Mouse (Mus musculus): Measurements from ENCODE around the gene Atcay.

Atcay gene

DNA sequence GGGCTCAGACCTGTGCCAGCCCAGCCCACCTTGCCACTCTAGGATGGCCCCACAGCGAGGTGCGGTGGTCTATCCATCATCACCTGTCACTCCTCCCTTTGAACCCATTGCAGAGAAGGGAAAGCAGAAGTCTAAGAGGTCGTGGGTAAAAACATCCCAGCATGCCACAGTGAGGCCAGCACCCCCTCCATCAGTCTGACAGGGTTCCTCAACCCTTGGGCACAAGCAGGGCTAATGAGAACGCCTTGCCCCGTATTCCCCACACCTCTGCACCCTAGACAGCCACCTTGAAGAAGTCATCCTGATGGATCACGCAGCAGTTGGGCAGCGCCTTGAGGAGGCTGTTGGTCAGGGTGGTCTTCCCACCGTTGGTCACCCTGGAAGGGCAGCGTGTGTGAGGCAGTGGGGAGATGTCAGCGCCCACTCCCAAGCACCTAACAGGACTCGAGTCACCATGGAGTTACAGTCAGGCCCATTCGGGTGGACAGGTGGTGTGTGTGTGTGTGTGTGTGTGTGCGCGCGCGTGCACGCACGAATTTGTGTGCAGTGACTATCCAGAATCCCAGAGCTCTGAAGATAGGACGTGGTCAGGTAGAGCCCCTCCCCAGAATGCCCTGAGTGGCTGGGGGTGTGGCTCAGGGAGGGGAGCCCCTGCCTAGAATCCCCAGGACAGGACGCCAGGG lies 29.9 kb downstream of the Atcay start:
- in situ Hi-C loops (cut with MboI; ENCODE audit: low sequenced_read_pairs): no loop called here

DNA sequence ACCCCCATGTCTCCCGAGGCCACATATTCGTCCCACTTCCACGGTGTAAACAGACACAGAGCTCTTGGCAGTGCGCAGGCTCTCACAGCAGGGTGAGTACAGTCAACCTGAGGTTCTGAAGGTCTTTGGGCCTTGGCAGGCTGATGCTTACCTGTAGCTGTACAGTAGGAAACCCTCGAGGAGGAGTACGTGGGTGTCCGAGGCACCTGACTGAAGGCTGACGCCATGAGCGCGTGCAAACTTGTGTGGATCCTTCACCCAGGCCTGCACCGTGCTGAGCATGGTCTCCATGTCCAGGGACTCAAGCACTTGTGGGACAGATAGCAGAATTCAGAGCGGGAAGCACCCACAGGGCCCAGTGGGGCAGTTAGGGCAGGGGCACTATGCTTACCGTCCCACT lies 30.5 kb downstream of the Atcay start:
- in situ Hi-C loops (cut with MboI; ENCODE audit: low sequenced_read_pairs): no loop called here

- in situ Hi-C loops (cut with MboI; ENCODE audit: low sequenced_read_pairs): loop anchor here (10.0 kb wide), 1 partner anchor 146 kb away; the partner anchor contains the start of gene Gipc3
Observed at GRCm38 (mm10) chr10:81198990-81199389, 31.6 kb downstream of the Atcay start.

- in situ Hi-C loops (cut with MboI; ENCODE audit: low sequenced_read_pairs): loop anchor here (10.0 kb wide), 1 partner anchor 147 kb away; the partner anchor contains the start of gene Gipc3
Observed at GRCm38 (mm10) chr10:81198230-81198629, 32.4 kb downstream of the Atcay start.

DNA sequence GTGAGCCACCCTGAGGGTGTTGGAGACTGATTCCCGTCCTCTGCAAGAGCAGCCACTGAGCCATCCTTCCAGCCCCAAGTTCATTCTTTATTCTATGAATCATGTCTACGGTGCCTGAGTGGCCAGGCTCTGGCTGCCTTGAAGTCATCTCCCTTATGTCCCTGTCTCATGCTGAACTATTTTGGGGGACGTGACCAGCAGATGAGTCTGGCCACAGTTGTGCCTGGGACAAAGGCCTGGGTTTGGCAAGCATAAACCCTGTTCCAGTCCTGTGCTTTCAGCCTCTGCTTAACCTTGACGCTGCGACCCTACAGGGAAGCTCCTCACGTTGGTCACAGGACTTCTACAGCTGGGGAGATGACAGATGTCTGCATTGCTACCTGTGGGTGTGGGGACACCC lies 33.3 kb downstream of the Atcay start:
- in situ Hi-C loops (cut with MboI; ENCODE audit: low sequenced_read_pairs): loop anchor here (10.0 kb wide), 1 partner anchor 147 kb away; the partner anchor contains the start of gene Gipc3

- in situ Hi-C loops (cut with MboI; ENCODE audit: low sequenced_read_pairs): loop anchor here (10.0 kb wide), 1 partner anchor 148 kb away; the partner anchor contains the start of gene Gipc3
Observed at GRCm38 (mm10) chr10:81196470-81197065, 34.1 kb downstream of the Atcay start.

DNA sequence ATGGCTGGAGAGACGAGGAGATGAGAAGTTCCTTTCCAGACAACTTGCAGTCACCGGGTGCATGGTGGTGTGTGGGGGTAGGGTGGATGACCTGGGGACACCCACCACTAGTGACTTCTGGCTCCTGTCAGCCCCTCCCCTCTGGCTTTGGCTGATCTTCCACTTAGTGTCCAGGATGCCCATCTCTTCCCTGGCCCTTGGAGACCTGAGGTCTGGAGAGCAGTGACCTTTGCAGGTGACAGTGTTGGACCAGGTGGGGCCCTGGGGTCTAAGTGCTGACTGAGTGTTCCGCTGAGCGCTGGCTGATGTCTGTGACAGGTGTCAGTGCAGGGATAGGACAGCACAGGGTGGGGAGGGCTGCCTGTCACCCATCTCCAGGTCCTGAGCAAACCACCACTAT lies 35.3 kb downstream of the Atcay start:
- in situ Hi-C loops (cut with MboI; ENCODE audit: low sequenced_read_pairs): loop anchor here (10.0 kb wide), 1 partner anchor 150 kb away; the partner anchor contains the start of gene Gipc3

DNA sequence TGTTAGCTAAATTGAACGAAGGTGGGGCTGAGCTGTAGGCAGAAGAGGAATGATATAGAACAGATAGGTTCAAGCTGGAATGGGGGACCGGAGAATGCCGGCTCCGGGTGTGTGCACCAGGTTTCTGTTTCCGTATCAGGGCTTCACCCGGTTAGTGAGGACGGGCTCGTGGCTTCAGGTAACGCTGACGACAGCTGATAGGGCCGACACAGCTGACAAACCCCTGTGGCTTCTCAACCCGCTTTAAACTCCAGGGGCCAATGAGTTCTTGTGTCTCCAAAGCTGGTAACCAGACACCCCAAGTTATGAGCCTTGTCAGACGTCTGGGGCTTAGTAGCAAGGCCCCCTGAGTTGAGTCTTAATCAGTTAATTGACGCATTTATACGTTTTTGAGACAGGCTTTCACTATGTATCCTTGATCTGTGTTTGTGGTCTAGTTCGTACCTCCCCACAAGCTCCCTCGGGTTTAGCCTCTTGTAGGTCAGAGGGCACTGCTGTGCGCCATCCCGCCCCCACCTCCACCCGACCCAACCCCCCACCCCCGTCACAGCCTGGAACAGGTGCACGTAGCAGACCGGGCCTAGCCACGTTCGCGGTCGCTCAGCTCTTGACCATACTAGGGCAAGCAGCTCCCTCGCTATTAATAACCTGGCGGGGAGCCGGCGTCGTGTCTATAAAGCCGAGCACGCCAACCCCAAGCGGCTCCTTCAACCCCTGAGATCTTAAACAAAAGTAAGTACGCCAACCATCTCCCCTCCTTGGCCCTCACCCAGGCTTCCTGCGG lies 36.5 kb downstream of the Atcay start:
- in situ Hi-C loops (cut with MboI; ENCODE audit: low sequenced_read_pairs): loop anchor here (10.0 kb wide), 1 partner anchor 151 kb away; the partner anchor contains the start of gene Gipc3

GRCm38 (mm10) chr10:81192968-81193501 lies 37.6 kb downstream of the Atcay start:
- in situ Hi-C loops (cut with MboI; ENCODE audit: low sequenced_read_pairs): loop anchor here (10.0 kb wide), 1 partner anchor 152 kb away; the partner anchor contains the start of gene Gipc3

- in situ Hi-C loops (cut with MboI; ENCODE audit: low sequenced_read_pairs): loop anchor here (10.0 kb wide), 1 partner anchor 152 kb away; the partner anchor contains the start of gene Gipc3
Observed at GRCm38 (mm10) chr10:81192270-81192967, 38.2 kb downstream of the Atcay start.

DNA sequence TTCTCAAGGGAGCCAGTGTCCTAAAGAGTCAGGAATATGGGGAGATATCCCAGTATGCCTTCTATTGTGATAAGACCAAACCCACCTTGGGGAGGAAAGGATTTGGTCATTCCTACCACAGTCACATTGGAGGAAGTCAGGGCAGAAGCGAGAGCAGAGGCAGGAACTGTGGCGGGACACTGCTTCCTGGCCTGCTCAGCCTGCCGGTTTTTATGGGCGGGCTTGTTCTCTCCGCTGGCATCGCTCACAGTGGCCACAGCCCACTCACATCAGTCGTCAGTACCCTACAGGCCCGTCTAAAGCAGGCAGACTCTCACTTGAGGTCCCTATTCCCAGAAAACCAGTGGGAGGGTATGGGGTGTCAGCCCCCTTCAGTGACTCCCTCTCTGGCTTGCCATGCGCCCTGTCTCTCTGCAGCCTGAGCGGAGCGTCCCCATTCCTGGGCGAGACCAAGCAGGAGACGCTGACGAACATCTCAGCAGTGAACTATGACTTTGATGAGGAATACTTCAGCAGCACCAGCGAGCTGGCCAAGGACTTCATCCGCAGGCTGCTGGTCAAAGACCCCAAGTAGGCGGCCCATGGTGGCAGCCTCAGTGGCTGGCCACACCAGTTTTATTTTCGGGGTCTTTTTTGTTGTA lies 39.2 kb downstream of the Atcay start:
- in situ Hi-C loops (cut with MboI; ENCODE audit: low sequenced_read_pairs): loop anchor here (10.0 kb wide), 1 partner anchor 153 kb away; the partner anchor contains the start of gene Gipc3

- in situ Hi-C loops (cut with MboI; ENCODE audit: low sequenced_read_pairs): loop anchor here (10.0 kb wide), 1 partner anchor 154 kb away; the partner anchor contains the start of gene Gipc3
Observed at GRCm38 (mm10) chr10:81190912-81191321, 39.7 kb downstream of the Atcay start.

DNA sequence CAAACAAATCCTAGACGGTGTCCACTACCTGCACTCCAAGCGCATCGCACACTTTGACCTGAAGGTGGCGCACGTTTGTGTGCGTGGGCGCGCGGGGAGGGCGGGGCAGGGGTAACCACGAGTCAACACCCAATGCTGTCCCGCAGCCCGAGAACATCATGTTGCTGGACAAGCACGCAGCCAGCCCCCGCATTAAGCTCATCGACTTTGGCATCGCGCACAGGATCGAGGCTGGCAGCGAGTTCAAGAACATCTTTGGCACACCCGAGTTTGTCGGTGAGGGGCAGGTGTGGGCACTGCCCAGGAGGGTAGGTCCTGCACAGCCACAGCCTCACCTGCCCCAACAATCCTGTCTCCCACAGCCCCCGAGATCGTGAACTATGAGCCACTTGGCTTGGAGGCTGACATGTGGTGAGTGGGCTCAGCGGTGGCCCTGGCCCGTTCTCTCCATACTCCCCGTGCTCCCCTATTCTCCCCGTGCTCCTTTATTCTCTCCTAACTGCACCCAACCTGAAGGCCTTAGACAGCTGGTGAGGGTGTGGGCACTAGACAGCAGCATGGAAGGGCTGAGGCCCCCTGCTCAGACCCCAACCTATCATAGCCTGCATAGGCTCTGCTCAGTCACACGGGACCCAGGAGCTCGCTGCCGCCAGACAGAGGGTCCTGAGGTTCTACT lies 40.3 kb downstream of the Atcay start:
- in situ Hi-C loops (cut with MboI; ENCODE audit: low sequenced_read_pairs): loop anchor here (10.0 kb wide), 1 partner anchor 154 kb away; the partner anchor contains the start of gene Gipc3

GRCm38 (mm10) chr10:81189821-81190220 lies 40.8 kb downstream of the Atcay start:
- in situ Hi-C loops (cut with MboI; ENCODE audit: low sequenced_read_pairs): loop anchor here (10.0 kb wide), 1 partner anchor 155 kb away; the partner anchor contains the start of gene Gipc3

DNA sequence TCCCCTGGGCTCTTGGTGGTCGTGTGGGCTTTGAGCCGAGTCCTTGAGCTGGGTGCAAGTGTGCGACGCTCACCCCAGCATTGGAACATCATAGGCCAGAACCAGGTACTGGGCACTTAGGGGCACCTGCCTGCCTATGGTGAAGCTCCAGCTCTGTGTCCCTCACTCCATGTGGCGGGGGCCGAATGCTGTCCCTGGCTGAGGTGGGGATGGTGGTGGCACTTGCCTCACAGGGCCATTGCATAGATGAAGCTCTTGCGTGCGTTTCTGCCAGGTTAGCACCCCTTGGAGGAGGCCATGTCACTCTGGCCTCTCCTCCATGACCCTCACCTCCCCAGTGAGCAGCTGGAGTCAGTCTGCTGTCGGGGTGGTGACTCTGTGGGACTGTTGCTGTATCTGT lies 43.5 kb downstream of the Atcay start:
- in situ Hi-C loops (cut with MboI; ENCODE audit: low sequenced_read_pairs): no loop called here

DNA sequence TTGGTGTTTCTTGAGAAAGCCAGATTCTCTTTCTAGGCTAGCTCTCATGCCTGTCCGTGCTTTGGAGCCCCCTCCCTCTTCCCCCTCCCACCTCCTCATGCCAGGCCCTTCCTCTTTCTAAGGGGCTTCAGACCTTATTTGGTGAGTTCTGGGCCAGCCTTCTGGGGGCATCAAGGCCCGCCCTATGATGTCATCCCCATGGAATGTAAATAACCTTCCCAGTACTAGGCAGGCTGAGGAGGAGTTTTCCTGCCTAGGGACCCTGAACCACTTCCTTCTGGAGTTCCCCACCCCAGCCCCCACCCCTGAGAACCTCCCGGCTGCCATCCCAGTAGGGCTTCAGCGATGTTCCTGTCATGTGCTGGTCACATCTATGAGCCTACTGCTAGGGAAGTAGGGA lies 45.9 kb downstream of the Atcay start:
- in situ Hi-C loops (cut with MboI; ENCODE audit: low sequenced_read_pairs): no loop called here

- in situ Hi-C loops (cut with MboI; ENCODE audit: low sequenced_read_pairs): no loop called here
Observed at GRCm38 (mm10) chr10:81183805-81184204, 46.8 kb downstream of the Atcay start, which contains the start of gene 4930442H23Rik. TSS of gene 4930442H23Rik (minus strand) at chr10:81183849.

DNA sequence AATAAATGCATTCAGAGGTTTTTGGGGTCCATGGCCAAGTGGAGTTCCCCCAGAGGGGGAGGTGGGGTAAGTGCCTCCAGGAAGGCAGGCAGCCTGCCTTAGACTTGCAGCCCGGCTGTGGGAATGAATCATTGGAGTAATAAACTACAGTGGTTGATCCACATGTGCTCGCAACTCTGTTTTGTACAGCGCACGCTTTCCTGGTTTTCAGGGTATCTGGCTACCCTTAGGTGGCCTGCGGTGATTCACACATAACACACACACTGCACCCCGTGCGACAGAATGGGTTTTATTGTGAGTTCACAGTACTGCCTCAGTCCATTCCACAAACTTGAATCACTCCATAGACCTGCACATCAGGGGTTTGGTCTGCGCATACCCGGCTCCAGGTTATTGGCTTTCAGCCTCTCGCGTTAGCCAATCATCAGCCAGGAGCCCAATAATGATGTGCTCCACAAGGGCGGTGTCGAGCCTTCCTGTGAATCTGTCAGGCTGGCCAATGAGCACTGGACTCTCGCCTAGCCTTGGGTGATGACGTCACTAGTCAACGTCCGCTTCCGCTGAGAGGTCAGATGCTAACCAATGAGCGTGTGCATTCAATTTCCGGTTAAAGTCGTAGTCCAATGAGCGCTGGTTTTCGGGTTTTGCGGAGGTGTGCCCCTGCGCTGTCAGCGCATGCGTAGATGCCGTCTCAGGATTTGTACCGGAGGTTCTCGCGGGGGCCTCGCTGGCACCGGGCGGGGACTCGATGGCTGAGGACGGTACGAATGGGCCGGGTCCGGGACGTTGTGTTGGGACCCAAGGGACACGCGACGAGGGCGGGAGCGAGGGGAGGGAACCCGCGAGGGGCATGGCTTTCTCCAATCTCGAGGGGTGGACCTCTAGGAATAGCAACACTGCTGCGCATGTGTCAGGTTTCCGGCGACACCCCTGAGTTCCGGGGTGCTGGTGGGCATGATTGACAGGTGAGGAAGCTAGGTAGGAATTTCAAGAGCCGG lies 48.0 kb downstream of the Atcay start, which contains the start of gene Dapk3:
TSS of gene Dapk3 (plus strand) at position 670 of the 998 bp plus-strand sequence.
- in situ Hi-C loops (cut with MboI; ENCODE audit: low sequenced_read_pairs): no loop called here

All from CH12F3 (cell line).